Mouse (Mus musculus) heart, embryonic 12.5 days (tissue): ENCODE data around the gene Arhgap44. TPM values are rescaled to one million over a fixed set of nuclear protein-coding genes. Genes with fewer than 3 reads are reported as not detected.

Experiments
- ATAC-seq: fragments of 200-750 bp; cut with Nextera tagmentation; 2 replicates; pipeline ENCODE4 v1.8.0; 2017; ENCODE audit warnings: moderate TSS enrichment, moderate library complexity; ENCODE audit not compliant: insufficient number of reproducible peaks, low FRiP score
- H3K27ac ChIP-seq: fragments of 300-500 bp; sonication (generic); 2 replicates; pipeline ENCODE4 v1.5.1; 2016; ENCODE audit warnings: mild to moderate bottlenecking, moderate library complexity; ENCODE audit not compliant: poor library complexity, severe bottlenecking
- H3K27me3 ChIP-seq: fragments of 300-500 bp; sonication (generic); replicated peaks from 2 replicates; pipeline ENCODE4 v1.6.1; 2016; ENCODE audit warnings: mild to moderate bottlenecking, moderate library complexity
- H3K36me3 ChIP-seq: fragments of 300-500 bp; sonication (generic); 2 replicates; pipeline ENCODE4 v1.6.1; 2016; ENCODE audit warnings: mild to moderate bottlenecking, moderate library complexity
- H3K4me1 ChIP-seq: fragments of 300-500 bp; sonication (generic); replicated peaks from 2 replicates; pipeline ENCODE4 v1.6.1; 2016; ENCODE audit warnings: mild to moderate bottlenecking
- H3K4me2 ChIP-seq: fragments of 300-500 bp; sonication (generic); 2 replicates; pipeline ENCODE4 v1.6.1; 2016; ENCODE audit warnings: mild to moderate bottlenecking, moderate library complexity
- H3K4me3 ChIP-seq: fragments of 300-500 bp; sonication (generic); 2 replicates; pipeline ENCODE4 v1.5.1; 2016; ENCODE audit warnings: mild to moderate bottlenecking
- H3K9ac ChIP-seq: fragments of 300-500 bp; sonication (generic); 2 replicates; pipeline ENCODE4 v1.6.1; 2016; ENCODE audit warnings: mild to moderate bottlenecking, moderate library complexity
- H3K9me3 ChIP-seq: fragments of 300-500 bp; sonication (generic); replicated peaks from 2 replicates; pipeline ENCODE4 v1.6.1; 2016; ENCODE audit warnings: mild to moderate bottlenecking, moderate library complexity
- WGBS: fragments of 180-500 bp; shearing (Covaris S2); methylation state at CpG from one replicate; pipeline ENCODE4 v1.1.7; 2016; 5-methylcytosine and 5-hydroxymethylcytosine counted together
- polyA plus RNA-seq: library from polyadenylated mRNA; unstranded; fragments of >200 nt; fragmentation: Nextera tagmentation; extraction: Ambion mirVana; gene quantifications from 2 replicates; pipeline ENCODE4 v1.2.1, GENCODE M21; 2016

Arhgap44 gene
- polyA plus RNA-seq, 1 experiment from 2014 or later = 13.3 TPM

GRCm38 (mm10) chr11:65050819-65051218 lies 111.9 kb downstream of the Arhgap44 start:
- WGBS = 91% methylated on average over 5 of the region's 5 CpGs
- Histone ChIP-seq H3K9ac (no peak overlapping the region), H3K9me3 (no peaks in the 10 kb centered on the region), H3K4me1 (peaks cover 6% of the 10 kb centered on the region), H3K27ac (no peak overlapping the region), H3K36me3 (peaks cover 21% of the 10 kb centered on the region), H3K4me3 (no peak overlapping the region), H3K4me2 (no peak overlapping the region), H3K27me3 (no peaks in the 10 kb centered on the region)
- no peak for ATAC-seq

GRCm38 (mm10) chr11:65049090-65049489 lies 113.7 kb downstream of the Arhgap44 start:
- no peak for ATAC-seq
- H3K9me3 ChIP-seq = no peaks in the 10 kb centered on the region
- H3K4me1 ChIP-seq = no peaks in the 10 kb centered on the region
- 76% methylated on average over 7 of the region's 7 CpGs for WGBS
- H3K36me3 ChIP-seq = peaks cover 21% of the 10 kb centered on the region
- no peak overlapping the region for H3K4me3 ChIP-seq
- H3K4me2 ChIP-seq = no peak overlapping the region
- no peaks in the 10 kb centered on the region for H3K27me3 ChIP-seq
- H3K27ac ChIP-seq = no peak overlapping the region
- no peak overlapping the region for H3K9ac ChIP-seq

- Histone ChIP-seq H3K4me1 (0 out of 2 replicates have a peak, but pooled peaks cover 3% of the 10 kb centered on the region), H3K4me2 (no peak overlapping the region), H3K27ac (no peak overlapping the region), H3K9ac (no peak overlapping the region), H3K4me3 (no peak overlapping the region), H3K9me3 (no peaks in the 10 kb centered on the region), H3K27me3 (no peaks in the 10 kb centered on the region), H3K36me3 (peaks cover 14% of the 10 kb centered on the region)
- no peak for ATAC-seq
- 85% methylated on average over 6 of the region's 6 CpGs for WGBS
Measured at GRCm38 (mm10) chr11:65040556-65040955, 122.2 kb downstream of the Arhgap44 start.

- H3K9ac ChIP-seq = no peak overlapping the region
- 0 out of 2 replicates have a peak, but pooled peaks cover 3% of the 10 kb centered on the region for H3K4me1 ChIP-seq
- H3K27ac ChIP-seq = no peak overlapping the region
- H3K27me3 ChIP-seq = no peaks in the 10 kb centered on the region
- H3K36me3 ChIP-seq = peaks cover 23% of the 10 kb centered on the region
- no peak for ATAC-seq
- H3K4me2 ChIP-seq = no peak overlapping the region
- WGBS = 71% methylated on average over 12 of the region's 12 CpGs
- no peaks in the 10 kb centered on the region for H3K9me3 ChIP-seq
- H3K4me3 ChIP-seq = no peak overlapping the region
Measured at GRCm38 (mm10) chr11:65039517-65040095, 123.2 kb downstream of the Arhgap44 start.

- Histone ChIP-seq H3K4me2 (no peak overlapping the region), H3K4me1 (0 out of 2 replicates have a peak, but pooled peaks cover 3% of the 10 kb centered on the region), H3K9me3 (no peaks in the 10 kb centered on the region; the same call in 1 of the 2 replicates), H3K9ac (no peak overlapping the region), H3K27ac (no peak overlapping the region), H3K36me3 (peaks cover 28% of the 10 kb centered on the region), H3K4me3 (no peak overlapping the region), H3K27me3 (no peaks in the 10 kb centered on the region)
- WGBS = 35% methylated on average over 2 of the region's 2 CpGs
- ATAC-seq = no peak
Measured at GRCm38 (mm10) chr11:65038996-65039395, 123.8 kb downstream of the Arhgap44 start.

GRCm38 (mm10) chr11:65032221-65032620 lies 130.5 kb downstream of the Arhgap44 start:
- peaks cover 51% of the 10 kb centered on the region for H3K36me3 ChIP-seq
- no peak for ATAC-seq
- H3K9me3 ChIP-seq = no peaks in the 10 kb centered on the region; the same call in 1 of the 2 replicates
- no peaks in the 10 kb centered on the region for H3K27me3 ChIP-seq
- no peak overlapping the region for H3K9ac ChIP-seq
- peaks cover 9% of the 10 kb centered on the region; the same call in 1 of the 2 replicates for H3K4me1 ChIP-seq
- H3K4me3 ChIP-seq = no peak overlapping the region
- no peak overlapping the region for H3K27ac ChIP-seq
- 88% methylated on average over 7 of the region's 7 CpGs for WGBS
- no peak overlapping the region for H3K4me2 ChIP-seq

GRCm38 (mm10) chr11:65030201-65030600 lies 132.6 kb downstream of the Arhgap44 start:
- Histone ChIP-seq H3K4me3 (no peak overlapping the region), H3K9ac (no peak overlapping the region), H3K4me2 (no peak overlapping the region), H3K36me3 (peaks cover 51% of the 10 kb centered on the region), H3K27ac (no peak overlapping the region), H3K9me3 (no peaks in the 10 kb centered on the region; the same call in 1 of the 2 replicates), H3K4me1 (peaks cover 17% of the 10 kb centered on the region), H3K27me3 (no peaks in the 10 kb centered on the region)
- WGBS = 89% methylated on average over 1 of the region's 1 CpGs
- no peak for ATAC-seq

- WGBS = 72% methylated on average over 5 of the region's 5 CpGs
- Histone ChIP-seq H3K4me1 (peaks cover 17% of the 10 kb centered on the region), H3K27me3 (no peaks in the 10 kb centered on the region), H3K4me3 (no peak overlapping the region), H3K27ac (no peak overlapping the region), H3K36me3 (peaks cover 49% of the 10 kb centered on the region), H3K9ac (no peak overlapping the region), H3K4me2 (no peak overlapping the region), H3K9me3 (no peaks in the 10 kb centered on the region)
- no peak for ATAC-seq
Measured at GRCm38 (mm10) chr11:65028049-65028448, 134.7 kb downstream of the Arhgap44 start.

- Histone ChIP-seq H3K27me3 (no peaks in the 10 kb centered on the region), H3K9ac (no peak overlapping the region), H3K9me3 (no peaks in the 10 kb centered on the region), H3K4me2 (no peak overlapping the region), H3K27ac (no peak overlapping the region), H3K4me1 (peaks cover 8% of the 10 kb centered on the region), H3K4me3 (no peak overlapping the region), H3K36me3 (peaks cover 39% of the 10 kb centered on the region)
- 83% methylated on average over 11 of the region's 11 CpGs for WGBS
- no peak for ATAC-seq
Measured at GRCm38 (mm10) chr11:65022771-65023170, 140.0 kb downstream of the Arhgap44 start.

- Histone ChIP-seq H3K27ac (no peak overlapping the region), H3K4me1 (no peaks in the 10 kb centered on the region), H3K9ac (no peak overlapping the region), H3K9me3 (no peaks in the 10 kb centered on the region), H3K4me3 (no peak overlapping the region), H3K4me2 (no peak overlapping the region), H3K27me3 (no peaks in the 10 kb centered on the region), H3K36me3 (peaks cover 43% of the 10 kb centered on the region)
- 90% methylated on average over 4 of the region's 4 CpGs for WGBS
- ATAC-seq = no peak
Measured at GRCm38 (mm10) chr11:65020744-65021143, 142.0 kb downstream of the Arhgap44 start.

- H3K36me3 ChIP-seq = peaks cover 21% of the 10 kb centered on the region
- H3K9me3 ChIP-seq = no peaks in the 10 kb centered on the region
- H3K27me3 ChIP-seq = no peaks in the 10 kb centered on the region
- H3K4me3 ChIP-seq = no peak overlapping the region
- ATAC-seq = no peak
- H3K4me1 ChIP-seq = 0 out of 2 replicates have a peak, but pooled peaks cover 4% of the 10 kb centered on the region
- WGBS = 84% methylated on average over 1 of the region's 1 CpGs
- no peak overlapping the region for H3K27ac ChIP-seq
- no peak overlapping the region for H3K9ac ChIP-seq
- H3K4me2 ChIP-seq = no peak overlapping the region
Measured at GRCm38 (mm10) chr11:65016754-65017153, 146.0 kb downstream of the Arhgap44 start.

GRCm38 (mm10) chr11:65013906-65014305 lies 148.9 kb downstream of the Arhgap44 start:
- ATAC-seq = no peak
- WGBS = 67% methylated on average over 6 of the region's 6 CpGs
- H3K9me3 ChIP-seq = no peaks in the 10 kb centered on the region
- H3K4me2 ChIP-seq = no peak overlapping the region
- H3K27me3 ChIP-seq = no peaks in the 10 kb centered on the region
- H3K9ac ChIP-seq = no peak overlapping the region
- no peak overlapping the region for H3K27ac ChIP-seq
- H3K36me3 ChIP-seq = peaks cover 13% of the 10 kb centered on the region
- 0 out of 2 replicates have a peak, but pooled peaks cover 4% of the 10 kb centered on the region for H3K4me1 ChIP-seq
- H3K4me3 ChIP-seq = no peak overlapping the region
